Mouse (Mus musculus): Measurements from ENCODE around the gene Aebp2. TPM values are rescaled to one million over a fixed set of nuclear protein-coding genes. Genes with fewer than 3 reads are reported as not detected.
"Not testable (repeated sequence)": the region's sequence is repeated elsewhere in the genome, so short reads cannot be mapped to it uniquely, and the experiment has no call there.

Gene Aebp2
- polyA plus RNA-seq, 1 experiment, result 27.1 TPM

DNA sequence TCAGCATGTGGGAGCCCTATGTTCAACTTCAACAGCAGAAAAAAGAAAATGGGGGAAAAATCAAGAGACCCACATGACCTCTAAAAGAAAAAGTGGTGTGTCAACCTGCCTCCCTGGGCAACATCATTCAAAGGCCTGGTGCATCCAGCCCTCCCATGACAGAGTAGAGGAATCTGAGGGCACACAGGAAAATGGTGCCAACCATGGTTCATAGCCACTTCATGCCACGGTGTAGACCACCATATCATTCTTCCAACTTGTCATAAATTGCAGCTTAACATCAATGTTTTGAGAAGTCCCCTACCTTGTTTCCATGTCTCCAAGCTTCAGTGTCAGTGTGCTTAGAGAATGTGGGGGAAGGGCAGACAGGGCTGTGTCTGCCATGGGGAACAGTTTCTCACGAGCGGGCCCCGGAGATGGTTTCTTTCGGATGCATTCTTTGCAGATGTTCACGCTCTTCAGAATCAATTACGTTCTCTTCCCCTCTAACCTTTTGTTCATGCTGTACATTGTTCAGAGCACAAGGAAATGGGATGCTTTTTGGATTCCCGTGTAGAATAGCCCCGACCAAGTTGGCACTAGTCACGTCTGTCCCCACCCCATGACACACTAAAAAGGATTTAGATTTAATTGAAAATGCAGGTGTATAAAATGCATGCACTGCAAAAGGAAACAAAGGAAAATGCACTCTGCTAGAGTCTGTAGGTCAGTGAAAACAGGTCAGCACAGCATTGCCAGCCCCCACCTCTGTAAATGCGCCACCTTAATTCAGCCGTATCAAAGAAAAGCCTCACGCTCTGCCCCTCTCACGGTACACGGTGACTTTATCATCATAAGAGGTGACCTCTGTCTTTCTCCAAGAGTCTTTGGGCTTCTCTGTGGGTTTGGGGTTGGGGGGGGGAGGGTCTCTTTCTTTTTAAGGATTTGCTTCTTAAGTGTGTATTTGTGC lies 24.8 kb upstream of the Aebp2 start:
- H3ac ChIP-seq (ENCODE audit: control insufficient read depth, insufficient read length, low read depth), result no peak overlapping the region
- no peak overlapping the region for H3K4me3 ChIP-seq (ENCODE audit: insufficient read depth, poor library complexity, severe bottlenecking)
- H3K27me3 ChIP-seq (ENCODE audit: control insufficient read depth, insufficient read depth, insufficient read length), result no peaks in the 10 kb centered on the region
- no peaks in the 10 kb centered on the region for H3K79me2 ChIP-seq (ENCODE audit: control insufficient read depth, insufficient read depth)
- TF ChIP-seq MYOG (IDR thresholded peaks at IDR 0.05; ENCODE audit: control insufficient read depth, extremely low read depth, insufficient read length) (no peak), MAX (IDR thresholded peaks at IDR 0.05) (no peak), USF1 (IDR thresholded peaks at IDR 0.05; ENCODE audit: low read depth) (no peak), CTCF (IDR thresholded peaks at IDR 0.05; ENCODE audit: control insufficient read depth, insufficient read depth, insufficient read length) (no peak), MYOD1 (IDR thresholded peaks at IDR 0.05; ENCODE audit: control insufficient read depth, insufficient read length, low read depth) (no peak), CEBPB (IDR thresholded peaks at IDR 0.05; ENCODE audit: low read depth) (no peak)
- peaks cover 6% of the 10 kb centered on the region for H3K36me3 ChIP-seq (ENCODE audit: control insufficient read depth, insufficient read depth)
- H3K79me3 ChIP-seq (ENCODE audit: low read depth), result no peaks in the 10 kb centered on the region

DNA sequence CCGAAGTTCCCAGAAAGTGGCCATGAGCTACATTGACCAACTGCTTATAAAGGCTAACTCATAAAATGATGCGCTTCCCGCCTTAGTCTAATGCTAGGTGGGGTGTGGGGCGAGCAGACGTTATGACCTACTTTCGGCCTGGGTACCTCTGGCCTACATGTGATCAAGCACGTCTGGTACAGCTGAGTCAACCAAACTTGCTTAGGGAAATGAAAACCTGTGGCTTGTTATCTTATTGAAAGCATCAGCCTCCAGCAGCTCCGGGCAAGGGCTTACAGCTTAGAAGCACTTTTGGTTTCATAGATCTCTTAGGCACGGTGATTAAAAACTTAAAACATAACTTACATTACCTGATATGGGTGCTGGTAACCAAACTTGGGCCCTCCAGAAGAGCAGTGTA lies 23.9 kb upstream of the Aebp2 start:
- H3K79me2 ChIP-seq (ENCODE audit: control insufficient read depth, insufficient read depth), result no peaks in the 10 kb centered on the region
- H3K36me3 ChIP-seq (ENCODE audit: control insufficient read depth, insufficient read depth), result peaks cover 6% of the 10 kb centered on the region
- no peak for TF ChIP-seq CTCF (IDR thresholded peaks at IDR 0.05; ENCODE audit: control insufficient read depth, insufficient read depth, insufficient read length)
- TF ChIP-seq MAX (IDR thresholded peaks at IDR 0.05), result no peak
- no peak for TF ChIP-seq MYOD1 (IDR thresholded peaks at IDR 0.05; ENCODE audit: control insufficient read depth, insufficient read length, low read depth)
- TF ChIP-seq MYOG (IDR thresholded peaks at IDR 0.05; ENCODE audit: control insufficient read depth, extremely low read depth, insufficient read length), result no peak
- no peak for TF ChIP-seq FOSL1 (IDR thresholded peaks at IDR 0.05; ENCODE audit: insufficient read depth, low read length, poor library complexity, severe bottlenecking)
- TF ChIP-seq USF1 (IDR thresholded peaks at IDR 0.05; ENCODE audit: low read depth), result no peak
- TF ChIP-seq CEBPB (IDR thresholded peaks at IDR 0.05; ENCODE audit: low read depth), result no peak
- H3K79me3 ChIP-seq (ENCODE audit: low read depth), result no peaks in the 10 kb centered on the region
- no peak overlapping the region for H3K4me3 ChIP-seq (ENCODE audit: insufficient read depth, poor library complexity, severe bottlenecking)
- no peaks in the 10 kb centered on the region for H3K27me3 ChIP-seq (ENCODE audit: control insufficient read depth, insufficient read depth, insufficient read length)
- no peak overlapping the region for H3ac ChIP-seq (ENCODE audit: control insufficient read depth, insufficient read length, low read depth)

DNA sequence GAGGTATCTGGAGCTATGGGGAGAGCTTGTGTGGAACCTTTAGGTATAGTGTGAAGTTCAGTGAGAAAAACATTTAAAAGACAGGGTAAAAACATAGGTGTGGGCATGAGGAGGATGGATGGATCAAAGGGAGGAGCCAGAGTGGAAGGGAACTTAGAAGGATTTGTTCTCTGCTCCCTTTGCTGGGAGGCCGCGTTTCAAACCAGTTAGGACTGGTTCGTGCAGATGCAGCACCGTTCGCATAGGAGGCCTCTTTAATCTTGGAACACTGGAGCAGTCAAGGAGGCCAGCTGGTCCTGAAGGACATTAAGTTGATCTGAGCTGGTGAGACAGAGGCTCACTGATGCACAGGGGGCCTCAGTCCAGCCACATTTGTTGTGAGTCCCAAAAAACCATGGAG lies 23.1 kb upstream of the Aebp2 start:
- no peak overlapping the region for H3ac ChIP-seq (ENCODE audit: control insufficient read depth, insufficient read length, low read depth)
- H3K36me3 ChIP-seq (ENCODE audit: control insufficient read depth, insufficient read depth), result peaks cover 6% of the 10 kb centered on the region
- no peak overlapping the region for H3K4me3 ChIP-seq (ENCODE audit: insufficient read depth, poor library complexity, severe bottlenecking)
- H3K79me3 ChIP-seq (ENCODE audit: low read depth), result no peaks in the 10 kb centered on the region
- no peaks in the 10 kb centered on the region for H3K79me2 ChIP-seq (ENCODE audit: control insufficient read depth, insufficient read depth)
- no peaks in the 10 kb centered on the region for H3K27me3 ChIP-seq (ENCODE audit: control insufficient read depth, insufficient read depth, insufficient read length)
- TF ChIP-seq CEBPB (IDR thresholded peaks at IDR 0.05; ENCODE audit: low read depth), result no peak
- TF ChIP-seq MYOG (IDR thresholded peaks at IDR 0.05; ENCODE audit: control insufficient read depth, extremely low read depth, insufficient read length), result no peak
- TF ChIP-seq USF1 (IDR thresholded peaks at IDR 0.05; ENCODE audit: low read depth), result no peak
- TF ChIP-seq CTCF (IDR thresholded peaks at IDR 0.05; ENCODE audit: control insufficient read depth, insufficient read depth, insufficient read length), result no peak
- no peak for TF ChIP-seq MYOD1 (IDR thresholded peaks at IDR 0.05; ENCODE audit: control insufficient read depth, insufficient read length, low read depth)
- TF ChIP-seq MAX (IDR thresholded peaks at IDR 0.05), result no peak
- TF ChIP-seq FOSL1 (IDR thresholded peaks at IDR 0.05; ENCODE audit: insufficient read depth, low read length, poor library complexity, severe bottlenecking), result no peak

DNA sequence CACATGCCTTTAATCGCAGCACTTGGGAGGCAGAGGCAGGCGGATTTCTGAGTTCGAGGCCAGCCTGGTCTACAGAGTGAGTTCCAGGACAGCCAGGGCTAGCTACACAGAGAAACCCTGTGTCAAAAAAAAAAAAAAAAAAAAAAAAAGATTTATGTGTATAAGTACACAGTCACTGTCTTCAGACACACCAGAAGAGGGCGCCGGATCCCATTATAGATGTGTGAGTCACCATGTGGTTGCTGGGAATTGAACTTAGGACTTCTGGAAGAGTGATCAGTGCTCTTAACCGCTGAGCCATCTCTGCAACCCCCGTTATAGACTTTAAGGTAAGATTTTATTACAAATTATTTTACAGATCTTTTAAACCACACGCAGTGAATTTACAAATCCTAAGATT lies 21.8 kb upstream of the Aebp2 start:
- H3K79me3 ChIP-seq (ENCODE audit: low read depth); H3K27me3 ChIP-seq (ENCODE audit: control insufficient read depth, insufficient read depth, insufficient read length); H3K4me3 ChIP-seq (ENCODE audit: insufficient read depth, poor library complexity, severe bottlenecking); H3K79me2 ChIP-seq (ENCODE audit: control insufficient read depth, insufficient read depth); H3ac ChIP-seq (ENCODE audit: control insufficient read depth, insufficient read length, low read depth); H3K36me3 ChIP-seq (ENCODE audit: control insufficient read depth, insufficient read depth): not testable (repeated sequence)

DNA sequence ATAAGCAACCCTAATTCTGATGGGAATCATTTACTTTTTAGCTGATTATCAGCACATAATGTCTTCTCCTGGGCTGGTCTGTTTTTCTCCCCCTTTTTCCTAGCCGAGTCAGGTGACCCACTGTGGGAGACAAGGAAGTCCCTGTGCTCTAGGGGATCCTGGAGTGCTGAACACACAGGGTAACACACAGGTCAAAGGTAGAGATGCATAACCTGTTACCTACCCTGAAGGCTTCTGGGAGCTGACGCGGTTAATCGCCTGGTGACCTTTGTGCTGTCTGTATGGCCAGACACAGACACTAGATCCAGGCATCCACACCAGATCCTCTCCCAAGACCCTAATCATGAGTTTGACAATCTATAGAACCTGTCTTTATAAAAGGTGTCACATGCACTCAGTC lies 21.3 kb upstream of the Aebp2 start:
- no peak overlapping the region for H3ac ChIP-seq (ENCODE audit: control insufficient read depth, insufficient read length, low read depth)
- no peaks in the 10 kb centered on the region for H3K36me3 ChIP-seq (ENCODE audit: control insufficient read depth, insufficient read depth)
- no peak overlapping the region for H3K4me3 ChIP-seq (ENCODE audit: insufficient read depth, poor library complexity, severe bottlenecking)
- no peaks in the 10 kb centered on the region for H3K27me3 ChIP-seq (ENCODE audit: control insufficient read depth, insufficient read depth, insufficient read length)
- H3K79me3 ChIP-seq (ENCODE audit: low read depth), result no peaks in the 10 kb centered on the region
- TF ChIP-seq CEBPB (IDR thresholded peaks at IDR 0.05; ENCODE audit: low read depth) (no peak), CTCF (IDR thresholded peaks at IDR 0.05; ENCODE audit: control insufficient read depth, insufficient read depth, insufficient read length) (no peak), USF1 (IDR thresholded peaks at IDR 0.05; ENCODE audit: low read depth) (no peak), FOSL1 (IDR thresholded peaks at IDR 0.05; ENCODE audit: insufficient read depth, low read length, poor library complexity, severe bottlenecking) (no peak), MYOD1 (IDR thresholded peaks at IDR 0.05; ENCODE audit: control insufficient read depth, insufficient read length, low read depth) (no peak), MAX (IDR thresholded peaks at IDR 0.05) (no peak), MYOG (IDR thresholded peaks at IDR 0.05; ENCODE audit: control insufficient read depth, extremely low read depth, insufficient read length) (no peak)
- H3K79me2 ChIP-seq (ENCODE audit: control insufficient read depth, insufficient read depth), result no peaks in the 10 kb centered on the region
